Mouse (Mus musculus): Measurements from ENCODE around the gene Slc2a6. TPM values are rescaled to one million over a fixed set of nuclear protein-coding genes. Genes with fewer than 3 reads are reported as not detected.
A peak's percentile ranks its signal among the peaks of the same experiment; 100 is the strongest.

Slc2a6 gene
- polyA plus RNA-seq, 1 experiment from 2014 or later, result 0.72 TPM

DNA sequence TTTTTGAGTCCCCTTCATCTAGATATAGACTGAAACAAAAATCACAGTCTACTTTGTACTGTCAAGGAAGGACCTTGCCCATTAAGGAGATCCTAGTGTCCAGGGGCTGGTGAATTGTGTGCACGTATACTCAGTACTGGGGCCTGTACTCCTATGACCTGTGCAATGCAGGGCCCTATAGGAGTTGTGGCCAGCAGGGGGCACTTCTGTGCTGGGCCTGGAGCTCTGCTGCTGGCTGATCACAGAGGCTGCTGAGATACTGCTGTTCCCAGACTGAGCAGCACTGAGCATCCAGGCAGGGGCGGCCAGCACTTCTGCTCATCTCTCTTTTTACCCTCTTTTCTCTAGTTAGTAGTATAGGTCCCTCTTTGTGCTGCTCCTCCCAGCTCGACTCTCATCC, 15.7 kb upstream of the Slc2a6 start:
- H3K36me3 ChIP-seq (ENCODE audit: control insufficient read depth, insufficient read depth, low read length), result no peaks in the 10 kb centered on the region
- ATAC-seq (ENCODE audit: insufficient number of reproducible peaks, low FRiP score, low TSS enrichment, low read depth) (peak; percentile 70), DNase-seq (ENCODE audit: low spot score) (peak; percentile 91)
- no peak overlapping the region for H3K4me3 ChIP-seq (ENCODE audit: low read depth, low read length)
- H3K27ac ChIP-seq (replicated peaks; ENCODE audit: low read depth, low read length), result no peak overlapping the region
- 12% methylated on average over 3 of the region's 3 CpGs for WGBS
- no peak overlapping the region for H3K9ac ChIP-seq (ENCODE audit: low read length)
- H3K4me1 ChIP-seq (ENCODE audit: control insufficient read depth, insufficient read depth, low read length), result no peaks in the 10 kb centered on the region
- H3K4me2 ChIP-seq (ENCODE audit: low read depth, severe bottlenecking), result no peak overlapping the region
- H3K9me3 ChIP-seq (ENCODE audit: control insufficient read depth, low read length), result no peaks in the 10 kb centered on the region
- H3K27me3 ChIP-seq (ENCODE audit: control insufficient read depth, insufficient read depth, low read length), result no peaks in the 10 kb centered on the region

- WGBS, result 75% methylated on average over 8 of the region's 8 CpGs
- no peaks in the 10 kb centered on the region for H3K9me3 ChIP-seq (ENCODE audit: control insufficient read depth, low read length)
- ATAC-seq (ENCODE audit: insufficient number of reproducible peaks, low FRiP score, low TSS enrichment, low read depth) (no peak), DNase-seq (ENCODE audit: low spot score) (no peak)
- no peak overlapping the region for H3K27ac ChIP-seq (replicated peaks; ENCODE audit: low read depth, low read length)
- no peak overlapping the region for H3K9ac ChIP-seq (ENCODE audit: low read length)
- no peaks in the 10 kb centered on the region for H3K4me1 ChIP-seq (ENCODE audit: control insufficient read depth, insufficient read depth, low read length)
- H3K4me2 ChIP-seq (ENCODE audit: low read depth, severe bottlenecking), result no peak overlapping the region
- H3K4me3 ChIP-seq (ENCODE audit: low read depth, low read length), result no peak overlapping the region
- H3K36me3 ChIP-seq (ENCODE audit: control insufficient read depth, insufficient read depth, low read length), result no peaks in the 10 kb centered on the region
- H3K27me3 ChIP-seq (ENCODE audit: control insufficient read depth, insufficient read depth, low read length), result no peaks in the 10 kb centered on the region
Observed at GRCm38 (mm10) chr2:27042131-27042844, 14.5 kb upstream of the Slc2a6 start.

GRCm38 (mm10) chr2:27039286-27039685, 11.5 kb upstream of the Slc2a6 start:
- Histone ChIP-seq H3K27me3 (ENCODE audit: control insufficient read depth, insufficient read depth, low read length) (no peaks in the 10 kb centered on the region), H3K36me3 (ENCODE audit: control insufficient read depth, insufficient read depth, low read length) (no peaks in the 10 kb centered on the region), H3K4me2 (ENCODE audit: low read depth, severe bottlenecking) (no peak overlapping the region), H3K9ac (ENCODE audit: low read length) (0 out of 2 replicates have a peak overlapping the region, but pooled peaks have one; percentile 7), H3K9me3 (ENCODE audit: control insufficient read depth, low read length) (no peaks in the 10 kb centered on the region), H3K4me1 (ENCODE audit: control insufficient read depth, insufficient read depth, low read length) (0 out of 2 replicates have a peak, but pooled peaks cover 3% of the 10 kb centered on the region), H3K4me3 (ENCODE audit: low read depth, low read length) (no peak overlapping the region), H3K27ac (replicated peaks; ENCODE audit: low read depth, low read length) (no peak overlapping the region)
- 9% methylated on average over 1 of the region's 1 CpGs for WGBS
- ATAC-seq (ENCODE audit: insufficient number of reproducible peaks, low FRiP score, low TSS enrichment, low read depth) (no peak), DNase-seq (ENCODE audit: low spot score) (peak; percentile 62)

DNA sequence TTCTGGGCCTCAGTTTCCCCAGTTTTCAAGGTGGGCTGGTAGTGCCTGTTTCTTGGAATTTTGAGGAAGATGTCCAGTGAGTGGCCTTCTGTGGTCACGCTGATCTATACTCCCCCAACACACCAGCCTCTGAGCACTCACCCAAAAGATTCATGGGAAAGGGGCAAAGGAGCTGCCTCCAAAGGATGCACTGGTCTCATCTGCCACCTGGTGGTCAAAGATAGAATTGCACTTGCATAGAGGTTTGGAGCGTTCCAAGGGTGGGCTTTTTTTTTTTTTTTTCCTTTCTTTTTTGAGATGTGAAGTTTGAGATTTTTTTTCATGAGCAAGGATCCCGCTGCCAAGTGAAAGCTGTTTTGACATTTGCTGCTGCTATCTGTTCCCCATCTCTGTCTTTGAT, 10.8 kb upstream of the Slc2a6 start:
- Histone ChIP-seq H3K27ac (replicated peaks; ENCODE audit: low read depth, low read length) (no peak overlapping the region), H3K27me3 (ENCODE audit: control insufficient read depth, insufficient read depth, low read length) (no peaks in the 10 kb centered on the region), H3K9me3 (ENCODE audit: control insufficient read depth, low read length) (no peaks in the 10 kb centered on the region), H3K4me3 (ENCODE audit: low read depth, low read length) (no peak overlapping the region), H3K9ac (ENCODE audit: low read length) (no peak overlapping the region), H3K4me1 (ENCODE audit: control insufficient read depth, insufficient read depth, low read length) (0 out of 2 replicates have a peak, but pooled peaks cover 3% of the 10 kb centered on the region), H3K4me2 (ENCODE audit: low read depth, severe bottlenecking) (no peak overlapping the region), H3K36me3 (ENCODE audit: control insufficient read depth, insufficient read depth, low read length) (no peaks in the 10 kb centered on the region)
- peak; percentile 88 for DNase-seq (ENCODE audit: low spot score)
- 3% methylated on average over 3 of the region's 3 CpGs for WGBS
- no peak for ATAC-seq (ENCODE audit: insufficient number of reproducible peaks, low FRiP score, low TSS enrichment, low read depth)

DNA sequence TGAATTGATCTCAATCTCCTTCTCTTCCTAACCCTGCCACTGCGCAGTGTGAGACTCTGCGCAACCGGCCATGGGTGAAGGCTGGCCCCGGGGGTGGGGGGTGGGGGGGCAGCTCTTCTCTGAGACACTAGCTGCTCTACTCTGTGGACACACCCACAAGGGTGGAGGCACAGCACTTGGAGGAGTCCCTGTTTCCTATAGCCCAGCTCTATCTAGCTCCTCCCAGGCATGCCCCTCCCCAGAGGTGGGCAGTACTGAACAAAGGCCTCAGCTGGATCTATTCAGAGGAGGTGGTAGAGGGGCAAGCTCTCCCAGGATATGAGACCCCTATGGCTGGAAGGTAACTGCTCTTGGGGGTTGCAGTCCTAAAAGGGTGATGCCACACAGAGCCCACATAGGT, 9.2 kb upstream of the Slc2a6 start:
- Histone ChIP-seq H3K9ac (ENCODE audit: low read length) (no peak overlapping the region), H3K4me2 (ENCODE audit: low read depth, severe bottlenecking) (no peak overlapping the region), H3K27me3 (ENCODE audit: control insufficient read depth, insufficient read depth, low read length) (no peaks in the 10 kb centered on the region), H3K4me1 (ENCODE audit: control insufficient read depth, insufficient read depth, low read length) (0 out of 2 replicates have a peak, but pooled peaks cover 3% of the 10 kb centered on the region), H3K27ac (replicated peaks; ENCODE audit: low read depth, low read length) (no peak overlapping the region), H3K9me3 (ENCODE audit: control insufficient read depth, low read length) (no peaks in the 10 kb centered on the region), H3K4me3 (ENCODE audit: low read depth, low read length) (no peak overlapping the region), H3K36me3 (ENCODE audit: control insufficient read depth, insufficient read depth, low read length) (no peaks in the 10 kb centered on the region)
- WGBS, result 68% methylated on average over 4 of the region's 4 CpGs
- DNase-seq (ENCODE audit: low spot score) (no peak), ATAC-seq (ENCODE audit: insufficient number of reproducible peaks, low FRiP score, low TSS enrichment, low read depth) (no peak)

DNA sequence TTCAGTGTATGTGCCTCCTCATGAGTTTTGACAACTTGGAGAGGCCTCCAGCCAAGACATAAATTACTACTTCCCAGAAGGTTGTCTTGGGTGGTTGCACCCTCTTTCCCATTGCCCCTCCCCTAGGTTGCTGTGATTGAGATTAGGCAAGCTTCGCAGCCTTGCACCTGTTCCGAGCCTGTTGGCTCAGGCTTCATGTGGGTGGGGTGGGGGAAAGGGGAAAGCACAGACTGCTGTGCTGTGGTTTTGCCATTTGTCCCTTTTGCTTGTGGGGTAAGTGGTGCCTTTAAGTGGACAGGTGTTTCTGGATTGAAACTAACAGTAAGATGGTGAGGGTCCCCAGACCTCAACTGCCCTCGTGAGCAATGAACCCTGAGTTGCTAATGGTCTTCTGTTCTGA, 8.2 kb upstream of the Slc2a6 start:
- no peaks in the 10 kb centered on the region for H3K27me3 ChIP-seq (ENCODE audit: control insufficient read depth, insufficient read depth, low read length)
- DNase-seq (ENCODE audit: low spot score) (no peak), ATAC-seq (ENCODE audit: insufficient number of reproducible peaks, low FRiP score, low TSS enrichment, low read depth) (no peak)
- no peak overlapping the region for H3K4me2 ChIP-seq (ENCODE audit: low read depth, severe bottlenecking)
- no peak overlapping the region for H3K27ac ChIP-seq (replicated peaks; ENCODE audit: low read depth, low read length)
- no peaks in the 10 kb centered on the region for H3K9me3 ChIP-seq (ENCODE audit: control insufficient read depth, low read length)
- no peak overlapping the region for H3K4me3 ChIP-seq (ENCODE audit: low read depth, low read length)
- 69% methylated on average over 3 of the region's 3 CpGs for WGBS
- 0 out of 2 replicates have a peak, but pooled peaks cover 3% of the 10 kb centered on the region for H3K4me1 ChIP-seq (ENCODE audit: control insufficient read depth, insufficient read depth, low read length)
- no peak overlapping the region for H3K9ac ChIP-seq (ENCODE audit: low read length)
- no peaks in the 10 kb centered on the region for H3K36me3 ChIP-seq (ENCODE audit: control insufficient read depth, insufficient read depth, low read length)

DNA sequence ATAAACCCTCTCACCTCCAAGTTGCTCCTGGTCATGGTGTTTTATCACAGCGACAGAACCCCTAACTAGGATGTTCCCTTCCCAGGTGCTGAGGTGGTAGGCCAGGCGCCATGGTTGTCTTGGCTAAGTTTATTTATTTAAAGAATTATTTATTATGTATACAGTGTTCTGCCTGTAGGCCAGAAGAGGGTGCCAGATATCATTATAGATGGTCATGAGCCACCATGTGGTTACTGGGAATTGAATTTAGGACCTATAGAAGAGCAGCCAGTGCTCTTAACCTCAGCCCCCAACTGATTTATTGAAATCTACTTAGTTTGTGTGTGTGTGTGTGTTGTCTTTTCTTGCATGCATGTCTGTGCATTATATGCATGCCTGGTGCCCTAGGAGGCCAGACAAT, 4.6 kb upstream of the Slc2a6 start:
- WGBS, result 65% methylated on average over 2 of the region's 2 CpGs
- no peak overlapping the region for H3K4me3 ChIP-seq (ENCODE audit: low read depth, low read length)
- H3K27me3 ChIP-seq (ENCODE audit: control insufficient read depth, insufficient read depth, low read length), result no peaks in the 10 kb centered on the region
- H3K9me3 ChIP-seq (ENCODE audit: control insufficient read depth, low read length), result no peaks in the 10 kb centered on the region
- 0 out of 2 replicates have a peak, but pooled peaks cover 3% of the 10 kb centered on the region for H3K4me1 ChIP-seq (ENCODE audit: control insufficient read depth, insufficient read depth, low read length)
- H3K36me3 ChIP-seq (ENCODE audit: control insufficient read depth, insufficient read depth, low read length), result no peaks in the 10 kb centered on the region
- no peak for DNase-seq (ENCODE audit: low spot score)
- H3K4me2 ChIP-seq (ENCODE audit: low read depth, severe bottlenecking), result no peak overlapping the region
- no peak for ATAC-seq (ENCODE audit: insufficient number of reproducible peaks, low FRiP score, low TSS enrichment, low read depth)
- no peak overlapping the region for H3K9ac ChIP-seq (ENCODE audit: low read length)
- no peak overlapping the region for H3K27ac ChIP-seq (replicated peaks; ENCODE audit: low read depth, low read length)

DNA sequence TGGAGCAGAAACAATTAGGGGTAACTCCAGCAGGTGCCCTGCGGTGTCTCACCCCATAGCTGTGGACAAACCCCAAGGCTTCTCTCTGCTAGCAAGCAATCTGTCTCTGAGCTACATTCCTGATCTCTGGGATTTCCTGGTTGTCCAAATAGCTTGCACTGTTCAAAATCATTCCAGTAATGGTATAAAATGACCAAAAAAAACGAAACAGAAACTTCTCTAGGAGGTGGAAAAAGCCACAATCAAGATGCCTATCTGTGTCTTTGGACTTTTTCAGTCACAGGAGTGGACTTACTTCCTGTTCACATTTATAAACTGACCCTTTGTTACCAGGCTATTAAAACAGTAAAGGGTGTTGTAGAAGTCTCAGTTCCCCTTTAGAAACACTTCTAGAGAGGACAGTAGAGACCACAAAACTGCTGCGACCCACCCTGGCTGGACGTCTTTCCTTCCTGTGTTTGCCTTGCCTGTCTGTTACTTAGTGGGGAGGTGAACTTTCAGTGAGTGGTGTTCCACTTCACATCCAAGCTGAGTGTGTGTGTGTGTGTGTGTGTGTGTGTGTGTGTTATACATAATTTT, 728 bp upstream of the Slc2a6 start:
- H3K27ac ChIP-seq (replicated peaks; ENCODE audit: low read depth, low read length), result no peak overlapping the region
- H3K9ac ChIP-seq (ENCODE audit: low read length), result no peak overlapping the region
- peak overlapping the region; percentile 57; the same call in 1 of the 2 replicates for H3K4me2 ChIP-seq (ENCODE audit: low read depth, severe bottlenecking)
- WGBS, result 73% methylated on average over 4 of the region's 4 CpGs
- no peaks in the 10 kb centered on the region for H3K27me3 ChIP-seq (ENCODE audit: control insufficient read depth, insufficient read depth, low read length)
- DNase-seq (ENCODE audit: low spot score), result no peak
- no peaks in the 10 kb centered on the region for H3K36me3 ChIP-seq (ENCODE audit: control insufficient read depth, insufficient read depth, low read length)
- H3K4me1 ChIP-seq (ENCODE audit: control insufficient read depth, insufficient read depth, low read length), result no peaks in the 10 kb centered on the region
- no peak for ATAC-seq (ENCODE audit: insufficient number of reproducible peaks, low FRiP score, low TSS enrichment, low read depth)
- no peak overlapping the region; the same call in 1 of the 2 replicates for H3K4me3 ChIP-seq (ENCODE audit: low read depth, low read length)
- no peaks in the 10 kb centered on the region for H3K9me3 ChIP-seq (ENCODE audit: control insufficient read depth, low read length)
